Mouse (Mus musculus) heart, postnatal 14 days (tissue): ENCODE measurements around the gene D17H6S53E. TPM values are rescaled to one million over a fixed set of nuclear protein-coding genes. Genes with fewer than 3 reads are reported as not detected.

Experiments
- DNase-seq, 2 experiments: peaks; one replicate each; pipeline ENCODE4 v3.0.0; 2021 to 2022
- intact Hi-C: fragments of 180-260 bp; cut with DNase I; formaldehyde crosslinking; loops from one replicate; pipeline ENCODE4 v1.15.1; 2025
- long read RNA-seq, 2 experiments: library from polyadenylated mRNA; stranded (forward); transcript quantifications; one replicate each; pipeline ENCODE4 v2.0.0; 2021
- total RNA-seq, 2 experiments: library from RNA; stranded (reverse); gene quantifications; 2 replicates each; pipeline ENCODE4 v1.2.3; 2021

The D17H6S53E gene
- 10 to 100 TPM; 28.0 to 29.6 TPM for total RNA-seq
- long read RNA-seq, experiment 1, partial matches to known transcripts, result 0 of 2 reads
- long read RNA-seq, experiment 1, other reads (novel, unspliced or antisense), result 0 of 2 reads
- long read RNA-seq, experiment 2, partial matches to known transcripts, result 0 of 4 reads
- long read RNA-seq, experiment 2, other reads (novel, unspliced or antisense), result 4 of 4 reads

DNA sequence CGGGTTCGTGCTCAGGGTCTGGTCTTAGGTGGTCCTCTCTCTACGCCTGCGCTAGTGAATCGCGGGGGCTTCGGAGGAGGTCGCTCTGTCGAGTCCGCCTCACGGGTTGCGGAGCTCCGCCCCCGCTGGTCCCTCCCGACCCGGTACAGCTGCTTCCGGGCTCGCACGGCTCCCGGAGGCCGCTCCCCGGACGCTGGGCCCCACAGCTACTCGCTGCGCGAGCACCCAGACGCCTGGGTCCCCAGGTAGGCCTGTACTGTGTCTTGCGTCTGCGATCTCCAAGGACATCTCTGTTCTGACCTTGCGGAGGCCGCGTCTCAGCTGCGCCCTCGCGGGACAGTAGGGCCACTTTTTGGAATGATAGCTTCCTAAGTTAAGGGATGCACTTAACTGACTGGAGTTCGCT is at the start of gene D17H6S53E:
D17H6S53E (plus strand) TSS at position 168 of the 406 bp plus-strand sequence.
- intact Hi-C loops, result loop anchor here (5.0 kb wide), 2 partner anchors 36 to 106 kb away; partner anchors contain the start of genes Atp6v1g2 and Prrc2a

DNA sequence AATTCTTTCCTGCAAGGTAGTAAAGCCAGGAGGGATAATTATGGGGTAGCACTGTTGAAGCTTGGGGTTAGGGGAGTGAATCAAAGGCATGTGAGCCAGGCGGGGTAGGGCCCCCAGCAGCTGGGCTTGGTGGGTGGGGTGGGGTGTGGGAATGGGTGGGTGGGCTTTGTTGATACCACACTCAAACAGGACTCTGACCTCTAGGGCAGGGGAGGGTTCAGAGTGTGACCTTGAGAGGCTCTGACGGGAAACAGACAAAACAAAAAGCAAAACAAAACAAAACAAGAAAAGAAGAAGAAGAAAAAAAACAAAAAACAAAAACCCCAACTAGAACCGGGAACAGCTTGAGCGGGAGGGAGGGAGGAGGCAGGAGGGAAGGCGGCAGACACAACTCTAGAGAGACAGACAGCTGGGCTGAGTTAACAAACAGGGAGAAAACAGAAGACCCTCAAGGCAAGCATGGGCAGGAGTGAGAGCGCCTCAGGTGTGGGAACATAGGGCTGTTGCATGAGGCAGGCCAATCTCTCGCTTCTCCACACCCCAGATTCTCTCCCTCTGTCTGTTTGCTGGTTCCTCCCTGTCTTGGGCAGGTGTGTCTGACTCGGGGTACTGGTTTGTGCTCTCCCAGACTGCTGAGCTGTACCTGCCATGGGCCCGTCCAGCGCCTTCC is 49.5 kb upstream of the D17H6S53E start, which contains the start of gene Ly6g6e:
Ly6g6e (plus strand) TSS at position 396 of the 670 bp plus-strand sequence.
- no peak for DNase-seq
- intact Hi-C loops, result no loop called here

More for the DNA sequence above, at the start of gene D17H6S53E:
- DNase-seq, result peak; percentile 80 to 83

DNA sequence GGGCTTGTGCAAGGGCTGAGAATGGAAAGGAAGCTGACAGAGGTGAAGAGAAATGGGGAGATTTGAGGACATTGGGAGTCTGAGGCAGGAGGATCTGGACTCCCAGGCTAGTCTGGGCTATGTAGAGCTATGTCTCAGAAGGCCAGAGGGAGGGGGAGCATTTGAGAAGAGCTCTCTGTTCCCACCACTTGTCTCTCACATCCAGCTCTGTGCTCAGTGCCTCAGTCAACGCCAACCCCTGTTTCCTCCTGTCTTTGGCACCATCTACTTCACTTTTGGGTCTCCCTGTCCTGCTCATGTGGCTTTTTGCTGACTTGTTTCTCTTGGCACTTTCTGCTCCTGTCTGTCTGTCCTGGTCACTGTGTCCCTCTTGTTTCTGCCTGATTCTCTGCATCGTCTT is 48.9 kb upstream of the D17H6S53E start:
- no peak for DNase-seq
- intact Hi-C loops, result no loop called here

- intact Hi-C loops, result loop anchor here (2.0 kb wide), 1 partner anchor 57 kb away; no protein-coding TSS in a partner anchor
- peak; percentile 55 to 64 for DNase-seq
Observed at GRCm38 (mm10) chr17:35077786-35078233, 48.4 kb upstream of the D17H6S53E start, which contains the start of gene Ly6g6d. Gene Ly6g6d, minus strand, starts transcription at chr17:35078065.

DNA sequence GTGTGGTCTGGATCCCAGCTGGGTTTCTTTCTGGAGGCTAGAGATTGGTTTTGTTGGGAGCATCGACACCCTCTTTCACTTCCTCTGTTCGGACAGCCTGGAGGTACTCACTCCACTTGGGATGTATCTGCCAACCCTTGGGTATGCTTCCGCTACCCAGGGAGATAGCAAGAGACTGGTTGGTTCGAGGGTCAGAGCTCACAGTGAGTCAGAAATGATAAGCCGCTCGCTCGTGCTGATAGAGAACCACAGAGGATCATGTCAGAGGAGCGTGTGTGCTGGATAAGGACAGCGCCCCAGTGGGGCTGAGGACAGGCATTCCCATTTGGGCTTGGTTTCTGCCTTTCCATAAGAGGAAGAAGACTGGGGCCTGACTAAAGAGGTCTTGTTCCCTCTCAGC is 46.4 kb upstream of the D17H6S53E start:
- intact Hi-C loops, result loop anchor here (2.0 kb wide), 1 partner anchor 59 kb away; no protein-coding TSS in a partner anchor
- no peak for DNase-seq

GRCm38 (mm10) chr17:35080248-35080647 is 45.9 kb upstream of the D17H6S53E start:
- DNase-seq, result no peak
- intact Hi-C loops, result no loop called here

DNA sequence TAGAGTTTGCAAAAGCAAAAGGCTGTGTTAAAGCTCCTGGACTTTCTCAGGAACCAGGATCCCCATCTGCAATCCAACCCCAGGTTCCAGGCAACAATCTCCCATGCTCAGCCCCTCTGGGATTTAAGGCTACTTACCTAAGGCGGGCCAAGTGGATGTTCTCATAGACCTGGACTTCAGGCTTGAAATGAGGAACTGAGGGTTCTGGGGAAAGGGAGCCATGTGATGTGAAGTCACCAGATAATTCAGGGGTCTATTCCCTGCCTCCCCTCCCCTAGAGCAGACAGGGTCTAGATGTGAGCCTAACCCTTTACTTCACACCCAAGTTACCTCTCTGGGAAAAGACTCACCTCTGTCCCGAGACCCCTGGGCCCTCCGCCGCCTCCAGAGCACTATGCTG is 45.5 kb upstream of the D17H6S53E start:
- DNase-seq, result no peak
- intact Hi-C loops, result no loop called here

DNA sequence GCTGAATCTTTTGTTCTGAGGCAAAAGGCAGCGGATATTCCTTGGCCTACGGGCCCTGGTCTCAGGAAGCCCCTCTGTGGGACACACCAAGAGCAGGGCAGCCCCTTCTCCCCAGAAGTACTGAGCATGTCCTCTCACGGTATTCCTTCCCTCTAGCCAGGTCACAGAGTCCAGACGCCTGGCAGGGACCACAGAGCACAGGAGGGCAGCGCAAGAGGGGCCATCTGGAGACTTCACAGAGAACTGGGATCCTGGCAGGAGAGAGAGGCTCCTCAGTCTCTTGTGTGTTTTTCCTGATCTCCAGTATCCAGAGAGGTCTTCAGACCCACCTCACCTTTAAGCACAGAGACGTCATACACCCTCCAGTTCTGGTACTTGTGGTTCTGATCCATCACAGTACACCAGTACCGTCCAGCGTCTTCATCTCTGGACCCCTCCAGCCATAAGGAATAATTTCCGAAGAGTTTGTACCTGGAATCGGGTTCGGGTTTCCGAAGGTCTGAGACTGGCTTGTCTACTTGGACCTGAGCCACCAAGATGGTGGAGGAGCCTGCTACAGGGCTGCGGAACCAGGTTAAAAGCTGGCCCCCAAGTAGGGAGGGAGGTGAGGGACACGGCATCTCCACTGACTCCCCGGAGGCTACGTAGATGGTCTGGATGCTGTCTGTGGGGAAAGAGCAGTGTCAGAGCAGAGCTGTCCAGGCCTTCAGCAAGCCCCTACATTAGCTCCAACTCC is 43.2 kb upstream of the D17H6S53E start:
- intact Hi-C loops, result no loop called here

GRCm38 (mm10) chr17:35083929-35084497 is 42.2 kb upstream of the D17H6S53E start:
- no peak for DNase-seq
- intact Hi-C loops, result no loop called here

More for the DNA sequence above, 43.2 kb upstream of the D17H6S53E start:
- DNase-seq, result no peak

DNA sequence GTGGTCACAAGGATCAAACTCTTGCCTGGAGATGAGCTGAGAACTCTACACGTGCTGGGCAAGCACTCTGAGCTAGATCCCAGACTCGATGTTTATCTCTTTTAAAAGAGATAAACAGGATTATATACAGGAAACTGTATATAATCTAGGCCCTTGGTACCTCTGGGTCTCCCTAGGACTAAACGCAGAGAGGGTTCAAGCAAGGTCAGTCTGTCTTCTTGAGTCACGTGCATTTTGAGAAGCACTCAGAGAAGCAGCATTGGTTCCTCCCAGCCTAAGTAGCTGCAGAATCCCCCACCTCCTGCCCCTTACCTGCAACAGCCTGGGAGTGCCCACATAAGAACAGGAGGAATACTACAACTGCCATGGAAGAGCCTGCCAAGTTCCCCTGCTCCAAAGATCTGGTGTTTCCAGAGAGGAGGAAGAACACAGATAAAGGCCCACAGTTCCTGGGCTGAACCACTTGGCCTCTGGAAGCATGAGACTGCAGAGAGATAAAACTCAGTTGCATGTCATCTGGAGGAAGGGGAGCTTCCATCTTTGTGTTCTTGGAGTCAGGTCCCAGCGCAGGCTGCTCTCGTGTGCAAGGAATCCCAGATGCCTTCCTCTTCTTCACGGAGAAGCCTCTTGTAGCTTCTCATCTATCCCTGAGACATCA is 40.8 kb upstream of the D17H6S53E start, which contains the start of gene Ly6g6f:
Ly6g6f (minus strand) TSS at position 403 of the 658 bp plus-strand sequence.
- intact Hi-C loops, result no loop called here

GRCm38 (mm10) chr17:35088151-35088550 is 38.0 kb upstream of the D17H6S53E start:
- intact Hi-C loops, result no loop called here
- no peak for DNase-seq

More for the DNA sequence above, 40.8 kb upstream of the D17H6S53E start, which contains the start of gene Ly6g6f:
- no peak for DNase-seq

- intact Hi-C loops, result no loop called here
- DNase-seq, result peak; percentile 95 to 96
Observed at GRCm38 (mm10) chr17:35088825-35089644, 37.1 kb upstream of the D17H6S53E start, which contains the start of gene Abhd16a. Gene Abhd16a, plus strand, starts transcription at chr17:35089263.

DNA sequence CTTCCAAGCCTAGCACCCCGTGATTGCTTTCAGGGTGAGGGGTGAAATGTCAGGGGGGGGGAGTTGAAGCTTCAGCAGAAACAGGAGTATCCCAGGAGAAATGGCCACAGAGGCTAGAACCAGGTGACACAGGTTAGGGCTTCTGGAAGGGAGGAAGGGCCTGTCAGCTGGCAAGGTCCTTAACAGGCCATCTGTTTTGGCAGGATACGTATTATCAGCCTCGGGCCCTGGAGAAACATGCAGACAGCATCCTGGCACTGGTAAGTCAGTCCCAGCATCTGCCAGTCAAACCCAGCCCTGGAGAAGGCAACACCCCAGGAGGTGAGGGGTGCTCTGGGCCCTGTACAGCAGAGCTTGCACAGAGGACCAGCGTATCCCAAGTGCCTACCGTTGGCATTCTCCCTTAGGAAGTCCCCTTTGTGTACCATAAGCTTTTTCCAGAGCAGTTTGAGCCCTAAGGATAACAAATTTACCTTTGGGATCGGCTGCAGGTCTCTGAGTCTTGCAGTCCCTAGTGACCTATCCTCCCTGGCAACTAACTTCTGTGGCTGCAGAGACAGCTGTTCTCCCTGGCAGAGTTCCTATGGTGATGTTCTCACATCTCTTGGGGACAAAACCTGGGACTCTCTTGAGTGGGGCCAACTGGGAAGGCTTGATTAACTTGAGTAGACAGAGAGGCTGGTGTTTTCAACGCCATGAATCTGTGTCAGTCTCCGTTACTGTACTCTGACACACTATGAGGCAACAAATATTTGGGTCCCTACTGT is 35.8 kb upstream of the D17H6S53E start:
- DNase-seq, result peak in 1 of 2 experiments; percentile 40
- intact Hi-C loops, result no loop called here

DNA sequence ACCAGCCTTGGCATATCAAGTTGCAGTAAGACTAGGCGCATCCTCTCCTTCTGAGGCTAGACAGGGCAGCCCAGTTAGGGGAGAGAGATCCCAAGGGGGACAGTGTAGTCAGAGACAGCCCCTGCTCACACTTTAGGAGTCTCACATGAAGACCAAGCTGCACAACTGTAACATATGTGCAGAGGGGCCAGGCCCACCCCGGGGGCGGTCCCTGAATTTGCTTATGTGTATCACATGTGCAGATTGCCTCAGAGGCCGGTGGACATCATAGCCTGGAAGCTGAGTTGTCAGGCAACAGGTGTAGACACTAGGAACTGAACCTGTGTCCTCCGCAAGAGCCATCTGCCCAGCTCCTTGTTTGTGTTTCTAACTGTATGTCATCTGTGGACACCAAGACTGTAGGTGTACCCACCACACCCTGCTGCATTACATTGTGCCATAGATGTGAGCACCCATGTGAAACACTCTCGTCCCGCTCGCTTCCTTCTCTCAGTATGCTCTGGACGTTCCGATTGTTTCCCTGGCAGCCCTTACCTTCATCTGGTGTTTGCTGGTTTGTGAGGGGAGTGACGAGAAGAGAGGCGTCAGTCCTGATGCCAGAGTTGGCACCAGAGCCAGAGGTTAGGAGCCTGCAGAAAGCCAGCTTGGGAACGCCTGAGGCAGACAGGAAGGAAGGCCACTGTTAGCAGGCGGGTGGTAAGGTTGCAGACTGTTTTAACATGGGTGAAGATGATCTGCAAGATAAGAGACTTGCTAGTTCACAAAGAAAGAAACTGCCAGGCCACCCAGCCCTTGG is 33.6 kb upstream of the D17H6S53E start:
- intact Hi-C loops, result no loop called here
- DNase-seq, result no peak

DNA sequence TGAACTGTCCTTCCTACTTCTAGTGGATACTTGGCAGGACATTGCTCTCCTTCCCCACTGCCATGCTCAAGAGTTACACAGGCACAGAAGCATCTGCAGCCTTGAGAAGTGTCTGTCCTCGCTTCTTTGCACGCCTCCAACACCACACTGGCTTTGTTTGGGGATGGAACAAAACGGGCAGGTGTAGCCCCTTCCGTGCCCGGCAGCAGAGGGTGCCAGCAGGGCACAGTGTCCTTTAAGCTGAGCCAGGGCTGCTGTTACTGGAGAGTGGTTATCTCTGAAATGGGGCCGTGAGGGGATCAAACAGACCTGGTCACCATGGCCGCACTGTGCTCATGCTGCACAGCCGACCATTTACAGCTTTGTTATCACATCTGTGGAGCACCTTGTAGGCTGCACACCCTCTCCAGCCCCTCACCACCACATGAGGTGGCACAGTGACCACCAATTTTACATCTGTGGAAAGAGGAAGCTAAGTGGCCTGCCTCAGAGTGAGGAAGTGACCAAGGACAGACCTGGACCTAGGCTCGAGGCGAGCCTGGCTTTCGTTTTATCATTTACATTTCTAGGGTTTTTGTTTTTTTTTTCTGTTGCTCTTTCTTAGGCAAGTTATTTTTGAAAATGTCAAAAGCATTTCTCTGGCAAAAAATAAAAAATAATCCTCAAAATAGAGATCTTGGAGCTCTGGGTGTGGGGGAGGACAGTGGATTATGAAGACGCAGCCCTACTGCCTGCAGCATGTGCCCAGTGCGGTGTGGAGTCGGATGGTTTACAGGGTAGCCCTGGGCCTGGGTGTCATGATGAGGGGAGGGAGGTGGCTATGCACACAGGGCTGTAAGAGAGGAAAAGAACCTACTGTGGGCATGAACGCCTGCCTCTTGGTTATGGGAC is 31.5 kb upstream of the D17H6S53E start:
- intact Hi-C loops, result no loop called here
- DNase-seq, result no peak

DNA sequence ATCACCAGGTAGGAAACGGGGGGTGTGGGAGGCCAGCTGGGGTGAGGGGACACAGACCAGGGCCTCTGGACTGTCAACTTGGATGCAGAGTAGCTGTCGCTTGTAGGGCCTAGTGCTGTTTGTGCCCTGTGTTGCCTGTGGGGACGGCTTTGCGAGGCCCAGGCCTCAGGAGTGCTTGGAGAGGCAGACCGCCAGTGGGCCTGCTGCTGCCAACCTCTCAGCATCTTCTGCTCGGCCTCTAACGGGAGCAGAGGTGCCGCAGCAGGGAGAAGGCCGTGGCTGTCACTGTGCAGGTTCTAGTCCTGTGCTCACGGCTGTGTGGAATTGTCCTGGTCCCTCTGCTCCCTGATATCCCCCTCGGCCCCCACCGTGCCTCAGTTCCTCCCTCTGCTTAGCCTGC is 29.6 kb upstream of the D17H6S53E start:
- DNase-seq, result no peak
- intact Hi-C loops, result no loop called here
